Mouse (Mus musculus) left cerebral cortex, adult 8-10 months (tissue): ENCODE data around the gene Tlcd1. TPM values are rescaled to one million over a fixed set of nuclear protein-coding genes. Genes with fewer than 3 reads are reported as not detected.
"Not testable (repeated sequence)": the region's sequence is repeated elsewhere in the genome, so short reads cannot be mapped to it uniquely, and the experiment has no call there.

ENCODE experiments used
- DNase-seq, 2 experiments: peaks; one replicate each; pipeline ENCODE4 v3.0.0; 2022; ENCODE audit warnings: low spot score in 2 of 2
- total RNA-seq, 4 experiments: library from RNA; stranded (reverse); gene quantifications; 2 replicates each; pipeline ENCODE4 v1.2.4; 2022

Tlcd1 gene
- total RNA-seq = 10 to 100 TPM; 24.8 to 34.9 (median 28.4) TPM

DNA sequence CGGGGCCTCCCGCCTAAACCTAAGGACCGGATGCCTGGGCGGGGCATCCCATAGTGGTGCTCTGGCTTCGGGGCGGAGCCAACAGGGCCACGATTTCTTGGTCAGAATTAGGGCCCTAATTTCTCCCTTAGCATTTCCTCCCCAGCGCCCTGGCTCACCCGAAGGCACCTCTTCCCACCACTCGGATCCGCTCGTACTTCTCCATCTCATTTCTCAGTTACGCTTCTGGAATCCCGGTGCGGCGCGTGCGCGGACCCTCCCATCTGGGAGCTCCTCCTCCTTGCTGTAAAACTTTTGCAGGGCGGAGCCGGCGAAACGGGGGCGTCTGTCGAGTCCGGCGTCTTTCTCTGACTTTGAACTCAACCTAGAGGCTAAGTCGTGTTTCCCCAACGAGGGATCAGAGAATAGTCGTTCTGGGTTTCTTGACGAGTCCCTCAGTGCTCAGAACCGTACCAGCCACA is at the start of gene Tlcd1, which contains the start of gene Nek8:
Tlcd1 (plus strand) TSS at position 310 of the 461 bp plus-strand sequence.
Nek8 (minus strand) TSS at position 274 of the 461 bp plus-strand sequence.
- peak; percentile 65 to 77 for DNase-seq

DNA sequence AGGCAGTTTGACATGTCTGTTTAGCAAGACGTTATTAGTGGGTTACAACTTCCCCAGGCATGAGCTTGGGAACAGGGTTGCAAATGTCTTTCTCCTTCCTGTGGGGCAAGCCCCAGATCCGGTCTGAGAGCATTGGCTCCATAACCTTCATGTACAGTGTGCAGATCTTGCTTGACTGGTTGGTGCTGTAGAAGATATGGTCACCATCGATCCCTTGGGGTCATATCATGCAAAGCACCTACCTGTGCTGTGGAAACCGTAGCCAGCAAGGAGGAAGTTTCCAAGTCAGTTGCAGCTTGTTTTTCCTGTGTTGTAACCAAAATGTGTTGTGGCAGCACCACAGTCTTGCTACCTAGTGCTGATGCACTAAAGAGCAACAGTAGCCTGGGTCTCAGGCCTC is 49.8 kb upstream of the Tlcd1 start:
- DNase-seq = no peak

DNA sequence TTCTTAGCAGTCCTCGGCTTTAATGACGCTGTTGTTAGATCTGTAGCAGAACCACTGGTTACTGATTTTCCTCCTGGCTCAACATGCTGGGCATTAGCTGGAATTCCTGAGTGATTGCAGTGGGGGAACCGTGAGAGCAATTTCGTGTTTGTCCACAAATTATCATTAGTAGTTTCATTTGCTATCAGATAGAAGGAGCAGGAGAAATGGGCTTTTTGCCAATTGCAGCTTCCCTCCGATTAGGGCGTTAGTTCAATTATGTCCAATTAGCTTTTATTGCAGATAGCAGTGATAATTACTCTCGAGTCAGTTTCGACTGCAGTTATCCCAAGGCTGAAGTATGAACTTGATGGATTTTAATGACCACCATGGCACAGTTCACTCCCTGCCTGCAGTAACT is 47.1 kb upstream of the Tlcd1 start:
- DNase-seq = no peak

DNA sequence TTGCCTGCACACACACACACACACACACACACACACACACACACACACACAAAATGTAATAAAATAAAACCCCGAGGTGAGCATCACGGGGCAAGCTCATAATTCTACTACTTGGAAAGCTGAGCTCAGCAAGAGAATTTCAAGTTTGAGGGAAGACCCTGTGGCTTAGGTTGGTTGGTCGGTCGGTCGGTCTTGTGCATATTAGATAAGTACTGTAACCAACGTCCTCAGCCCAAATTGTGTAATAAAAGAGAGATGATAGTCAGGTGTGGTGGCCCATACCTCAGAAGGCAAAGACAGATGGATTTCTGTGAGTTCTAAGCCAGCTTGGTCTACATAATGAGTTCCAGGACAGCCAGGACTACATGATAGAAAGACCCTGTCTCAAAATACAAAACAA is 42.6 kb upstream of the Tlcd1 start:
- no peak for DNase-seq

DNA sequence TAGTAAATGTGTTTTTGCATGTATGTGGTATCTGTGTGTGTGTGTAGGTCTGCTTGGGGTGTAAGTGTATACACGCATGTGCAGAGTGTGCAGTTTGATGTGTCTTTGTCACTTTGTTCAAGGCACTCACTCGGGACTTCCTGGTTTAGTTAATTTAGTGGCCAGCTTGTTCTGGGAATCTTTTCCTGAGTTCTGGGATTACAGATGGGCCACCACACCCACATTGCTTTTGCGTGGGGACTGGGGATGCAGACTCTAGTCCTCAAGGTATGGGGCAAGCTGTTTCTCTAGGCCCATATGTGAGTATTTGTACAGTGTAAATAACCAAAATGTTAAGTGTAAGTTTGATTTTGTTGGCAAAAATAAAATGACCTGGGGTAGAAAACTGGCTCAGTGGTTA is 42.2 kb upstream of the Tlcd1 start:
- DNase-seq = no peak

DNA sequence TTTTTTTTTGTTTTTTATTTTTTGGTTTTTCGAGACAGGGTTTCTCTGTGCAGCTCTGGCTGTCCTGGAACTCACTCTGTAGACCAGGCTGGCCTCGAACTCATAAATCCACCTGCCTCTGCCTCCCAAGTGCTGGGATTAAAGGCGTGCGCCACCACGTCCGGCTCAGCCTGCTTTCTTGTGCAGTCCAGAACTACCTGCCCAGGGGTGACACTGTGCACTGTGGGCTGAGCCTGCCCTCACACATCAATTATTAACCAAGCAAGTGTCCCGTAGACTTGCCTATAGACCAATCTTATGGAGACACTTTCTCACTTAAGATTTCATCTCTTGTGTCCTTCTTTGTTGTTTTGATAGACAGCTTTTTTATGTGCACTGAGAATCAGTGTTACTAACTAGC is 41.2 kb upstream of the Tlcd1 start:
- DNase-seq = not testable (repeated sequence)

DNA sequence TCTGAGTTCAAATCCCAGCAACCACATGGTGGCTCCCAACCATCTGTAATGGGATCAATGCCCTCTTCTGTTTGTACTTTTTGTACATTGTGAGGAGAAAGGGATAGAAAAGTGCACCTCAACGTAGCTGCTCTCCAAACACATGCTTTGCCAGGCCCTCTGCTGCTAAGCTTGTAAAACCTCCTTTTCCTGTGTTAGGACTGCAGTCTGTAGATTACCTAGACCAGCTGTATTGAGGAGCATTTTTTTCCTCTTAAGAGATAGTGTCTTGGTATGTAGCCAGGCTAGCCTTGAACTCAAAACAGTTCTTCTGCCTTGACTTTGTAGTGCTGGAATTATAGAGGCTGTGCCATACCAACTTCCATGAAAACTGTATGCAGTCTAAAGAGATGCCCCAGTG is 40.4 kb upstream of the Tlcd1 start:
- no peak for DNase-seq

DNA sequence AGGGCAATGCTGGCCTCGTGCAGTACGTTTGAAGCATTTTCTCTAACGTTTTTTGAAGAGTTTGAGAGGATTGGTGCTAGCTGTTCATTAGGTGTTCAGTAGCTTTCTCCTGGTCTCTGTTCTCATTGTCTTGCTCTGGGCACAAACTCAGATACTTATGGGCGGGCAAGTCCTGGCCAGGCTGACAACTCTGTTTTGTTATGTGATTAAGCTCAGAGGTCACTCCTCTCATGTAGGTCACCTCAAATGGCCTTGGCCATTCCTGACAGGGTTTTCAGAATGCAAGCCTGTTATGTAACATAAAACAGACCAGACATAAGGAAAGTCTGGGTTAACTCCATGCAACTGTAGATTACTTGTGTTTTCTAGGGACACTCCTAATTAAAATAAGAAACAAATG is 38.9 kb upstream of the Tlcd1 start:
- no peak for DNase-seq

DNA sequence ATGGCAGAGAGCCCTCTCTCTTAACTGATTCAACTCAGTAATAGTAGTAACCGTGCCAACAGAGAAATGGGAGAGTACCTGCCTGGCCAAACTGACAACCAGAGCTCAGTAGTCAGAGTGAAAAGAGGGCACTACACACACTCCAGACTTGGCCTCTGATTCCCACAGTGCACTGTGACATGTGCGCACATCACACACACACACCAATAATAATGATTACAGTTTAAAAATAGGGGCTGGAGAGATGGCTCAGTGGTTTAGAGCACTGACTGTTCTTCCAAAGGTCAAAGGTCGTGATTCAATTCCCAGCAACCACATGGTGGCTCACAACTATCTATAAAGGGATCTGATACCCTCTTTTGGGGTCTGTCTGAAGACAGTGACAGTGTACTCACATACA is 38.5 kb upstream of the Tlcd1 start:
- no peak for DNase-seq

DNA sequence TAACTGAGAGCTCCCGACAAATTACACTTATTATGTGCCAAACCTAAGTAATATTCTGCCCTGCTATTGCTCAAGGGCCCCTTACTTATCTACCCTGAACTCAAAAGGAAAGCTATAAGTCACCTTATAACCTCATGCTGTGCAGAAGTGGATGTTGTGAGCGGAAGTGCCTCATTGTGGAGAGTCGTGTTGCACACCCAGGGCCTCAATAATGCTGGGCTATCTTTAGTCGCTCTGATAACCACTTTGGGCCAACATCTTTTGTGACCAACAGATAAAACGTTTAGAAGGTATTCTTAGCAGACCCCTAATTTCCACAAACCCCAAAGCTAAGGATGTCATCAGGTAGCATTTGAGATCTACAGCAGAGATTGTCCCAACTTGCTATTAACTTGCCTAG is 35.8 kb upstream of the Tlcd1 start:
- DNase-seq = no peak

DNA sequence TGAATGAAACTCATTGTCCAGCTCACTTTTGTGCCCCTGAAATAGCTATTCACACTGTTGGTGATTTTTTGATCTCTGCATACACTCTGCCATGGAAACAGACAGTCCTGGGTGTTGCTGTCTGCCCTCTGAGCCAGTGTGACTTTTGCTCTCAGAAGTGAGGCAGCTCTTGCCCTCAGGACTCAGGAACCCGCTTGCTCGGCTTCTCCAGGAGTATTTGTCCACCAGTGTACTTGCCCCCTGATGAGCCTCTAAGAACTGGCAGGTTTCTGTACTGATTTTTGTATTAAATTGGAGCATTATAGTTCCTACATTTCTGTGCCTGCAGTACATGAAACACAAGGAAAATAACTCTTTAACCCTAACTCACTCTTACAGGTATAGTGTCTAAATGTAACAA is 33.0 kb upstream of the Tlcd1 start:
- no peak for DNase-seq

DNA sequence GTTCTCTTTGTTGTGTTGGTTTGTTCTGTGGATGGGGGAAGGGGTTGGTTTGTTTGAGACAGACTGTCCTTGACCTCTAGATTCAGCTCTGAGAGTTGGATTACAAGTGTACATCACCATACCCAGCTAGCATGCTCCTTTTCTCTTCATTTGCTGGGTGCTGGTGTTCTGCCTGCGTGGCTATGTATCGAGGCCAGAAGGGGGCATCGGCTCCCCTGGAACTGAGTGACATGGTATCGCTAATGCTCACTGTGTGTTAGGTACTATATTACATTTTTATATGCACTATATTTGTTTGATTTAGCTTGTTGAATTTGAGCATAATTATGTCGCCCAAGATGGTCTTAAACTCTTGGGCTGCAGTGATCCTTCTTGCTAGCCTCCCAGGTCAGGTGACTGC is 30.3 kb upstream of the Tlcd1 start:
- no peak for DNase-seq

DNA sequence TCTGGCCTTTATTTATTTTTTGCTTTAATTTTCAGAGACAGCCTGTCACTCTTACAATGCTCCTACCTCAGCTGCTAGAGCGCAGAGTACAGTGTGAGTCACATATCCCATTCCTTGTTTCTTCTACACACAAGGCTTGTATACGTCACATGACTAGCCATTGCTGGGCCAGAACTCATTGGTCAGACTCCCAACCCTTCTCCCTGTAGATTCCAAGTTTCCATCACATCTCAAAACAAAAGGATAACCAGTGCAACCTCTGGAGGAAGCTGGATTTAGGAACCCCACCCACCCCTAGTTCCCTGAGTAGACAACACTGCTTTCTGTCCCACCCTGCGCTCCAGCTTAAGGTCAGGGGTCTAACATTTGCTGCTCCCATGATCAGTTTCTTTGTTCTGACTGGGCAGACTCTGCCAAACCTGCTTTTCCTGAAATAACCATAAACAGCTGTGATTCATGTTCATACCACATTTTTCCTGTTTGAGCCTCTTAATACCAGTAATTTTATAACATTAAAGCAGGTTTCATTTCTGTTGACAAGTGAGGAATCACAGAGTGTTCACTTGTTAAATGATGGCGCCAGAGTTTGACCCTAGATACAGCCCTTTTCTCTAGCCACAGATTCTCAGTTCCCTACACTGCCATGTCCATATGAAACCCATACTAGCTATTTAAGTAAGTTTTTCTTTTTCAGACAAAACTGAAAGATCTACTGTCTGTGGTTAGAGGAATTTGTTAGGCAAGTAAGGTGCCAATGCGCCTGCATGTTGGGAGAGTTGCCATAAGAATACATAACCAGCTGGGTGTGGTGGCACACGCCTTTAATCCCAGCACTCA is 29.6 kb upstream of the Tlcd1 start:
- no peak for DNase-seq

DNA sequence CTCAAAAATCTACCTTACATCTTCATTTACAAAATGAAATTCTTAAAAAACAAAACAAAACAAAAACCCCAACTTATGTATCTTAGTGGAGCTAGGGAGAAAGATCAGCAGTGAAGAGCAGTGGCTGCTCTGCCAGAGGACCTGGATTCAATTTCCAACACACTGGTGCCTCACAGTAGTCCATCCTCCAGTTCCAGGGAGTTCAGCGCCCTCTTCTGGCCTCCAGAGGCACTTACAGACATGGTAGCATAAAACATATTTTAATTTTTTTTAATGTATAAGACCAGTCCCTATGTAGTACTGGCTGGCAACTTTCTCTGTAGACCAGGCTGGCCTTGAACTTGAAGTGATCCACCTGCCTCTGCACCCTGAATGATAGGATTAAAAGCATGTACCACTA is 25.4 kb upstream of the Tlcd1 start:
- no peak for DNase-seq

DNA sequence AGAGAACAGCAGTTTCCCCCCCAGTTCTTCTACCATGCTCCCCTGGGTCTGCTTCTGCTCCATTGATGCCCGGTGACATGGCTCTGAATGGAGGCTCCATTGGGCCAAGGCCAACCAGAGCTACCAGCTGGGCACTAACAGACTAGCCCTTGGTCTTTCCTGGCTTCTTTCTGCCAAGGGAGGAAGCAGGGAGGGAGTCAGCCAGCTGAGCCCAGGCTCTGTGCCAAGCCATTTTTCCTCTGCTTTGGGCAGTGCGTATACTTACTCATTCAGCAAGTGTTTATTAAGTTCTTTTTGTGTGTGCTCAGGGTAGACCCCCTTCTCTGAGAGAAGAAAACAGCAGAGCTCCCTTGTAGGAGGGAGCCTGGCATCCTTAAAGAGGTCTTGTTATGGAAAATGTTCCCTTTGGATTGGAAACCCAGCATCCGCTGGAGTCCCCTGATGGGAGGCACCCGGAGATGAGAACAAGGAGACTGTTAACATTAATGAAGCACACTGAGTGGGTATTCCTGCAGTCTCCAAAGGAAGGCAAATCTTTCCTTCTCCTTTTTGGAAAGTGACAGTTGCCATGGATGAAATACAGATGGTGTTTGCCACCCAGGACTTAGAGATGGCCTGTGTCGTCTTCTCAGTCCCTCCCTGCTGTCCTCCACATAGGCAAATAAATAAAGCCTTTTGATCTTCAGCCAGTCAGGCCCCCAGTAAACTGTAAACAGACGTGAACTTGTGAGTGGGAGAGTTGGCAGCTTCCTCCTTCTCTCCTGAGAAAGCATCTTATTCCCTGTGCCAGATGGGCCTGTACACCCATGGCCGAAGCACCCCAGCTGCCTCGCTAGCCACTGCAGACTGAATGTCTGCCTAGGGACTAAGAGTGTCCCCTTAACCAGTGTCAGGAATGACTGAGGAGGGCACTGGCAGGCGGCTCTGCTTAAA is 23.9 kb upstream of the Tlcd1 start:
- peak; percentile 37 to 90 for DNase-seq

DNA sequence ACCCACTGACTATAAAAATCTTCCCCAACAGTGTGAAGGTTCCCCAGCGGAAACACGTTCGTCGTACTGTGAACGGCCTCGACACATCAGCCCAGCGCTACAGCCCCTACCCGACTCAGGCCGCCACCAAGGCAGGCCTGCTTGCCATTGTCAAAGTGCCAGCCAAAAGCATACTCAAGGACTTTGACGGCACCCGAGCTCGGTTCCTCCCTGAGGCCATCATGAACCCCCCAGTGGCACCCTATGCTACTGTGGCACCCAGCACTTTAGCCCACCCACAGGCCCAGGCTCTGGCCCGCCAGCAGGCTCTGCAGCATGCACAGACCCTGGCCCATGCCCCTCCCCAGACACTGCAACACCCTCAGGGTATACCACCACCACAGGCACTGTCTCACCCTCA is 22.7 kb upstream of the Tlcd1 start:
- no peak for DNase-seq

DNA sequence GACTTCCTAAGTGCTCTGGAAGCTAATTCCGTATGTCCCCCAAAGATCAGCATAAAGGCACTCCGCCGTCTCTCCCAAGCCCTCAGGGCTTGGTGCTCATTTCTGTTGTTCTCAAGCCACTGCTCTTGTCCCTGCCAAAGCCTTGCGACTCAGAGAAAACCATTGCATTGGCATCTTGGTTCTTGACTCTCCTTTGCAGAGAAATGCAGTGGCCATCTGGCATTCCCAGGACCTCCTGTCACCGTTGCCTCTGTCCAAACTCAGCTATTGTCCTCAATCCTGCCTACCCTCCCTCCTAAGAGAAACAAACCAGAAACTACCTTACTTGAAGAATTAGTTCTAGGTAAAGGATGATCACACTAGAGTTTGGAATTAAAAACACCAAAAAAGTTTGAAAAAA is 20.8 kb upstream of the Tlcd1 start:
- DNase-seq = no peak

DNA sequence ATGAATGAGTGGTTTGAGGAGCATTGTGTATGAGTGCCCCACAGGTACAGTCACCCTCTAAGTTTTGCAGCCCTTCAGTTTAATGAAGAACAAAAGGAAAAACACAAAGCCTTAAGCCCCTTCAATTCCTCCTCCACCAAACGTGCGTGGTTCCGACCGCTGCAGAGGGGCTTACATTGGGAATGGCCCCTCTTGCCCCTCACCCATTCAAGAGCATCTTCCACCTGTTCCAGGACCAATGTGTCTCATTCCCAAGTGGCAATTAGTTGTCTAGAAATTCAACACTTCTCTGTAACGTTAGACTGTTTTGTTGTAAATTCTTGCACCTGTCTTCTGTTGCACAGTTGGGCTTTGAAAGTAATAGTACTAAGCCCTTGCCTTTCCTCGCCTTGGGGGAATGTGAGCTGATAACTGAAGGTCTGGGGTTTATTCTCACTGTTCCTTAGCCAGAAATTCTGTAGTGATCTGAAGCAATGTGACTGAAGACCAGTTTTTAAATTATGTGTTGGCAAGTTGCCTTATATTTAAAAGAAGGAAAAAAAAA is 20.3 kb upstream of the Tlcd1 start:
- DNase-seq = no peak

DNA sequence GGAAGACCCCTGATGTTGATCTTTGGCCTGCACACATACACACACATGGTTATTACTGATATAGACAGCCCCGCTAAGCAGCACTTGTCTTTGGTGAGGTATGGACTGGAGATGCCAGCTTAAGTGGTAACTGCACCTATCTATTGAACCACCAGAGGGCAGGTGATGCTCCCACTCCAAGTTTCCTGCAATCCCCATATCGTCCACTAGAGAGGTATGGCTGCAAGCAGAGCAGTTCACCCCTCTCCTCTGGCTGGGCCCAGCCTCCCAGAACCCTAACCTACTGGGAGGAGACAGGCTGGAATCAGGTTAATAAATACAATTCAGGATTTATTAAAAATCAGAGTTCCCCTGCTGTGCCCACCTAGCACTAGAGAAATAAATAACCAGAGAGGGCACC is 17.4 kb upstream of the Tlcd1 start:
- peak in 1 of 2 experiments; percentile 73 for DNase-seq

DNA sequence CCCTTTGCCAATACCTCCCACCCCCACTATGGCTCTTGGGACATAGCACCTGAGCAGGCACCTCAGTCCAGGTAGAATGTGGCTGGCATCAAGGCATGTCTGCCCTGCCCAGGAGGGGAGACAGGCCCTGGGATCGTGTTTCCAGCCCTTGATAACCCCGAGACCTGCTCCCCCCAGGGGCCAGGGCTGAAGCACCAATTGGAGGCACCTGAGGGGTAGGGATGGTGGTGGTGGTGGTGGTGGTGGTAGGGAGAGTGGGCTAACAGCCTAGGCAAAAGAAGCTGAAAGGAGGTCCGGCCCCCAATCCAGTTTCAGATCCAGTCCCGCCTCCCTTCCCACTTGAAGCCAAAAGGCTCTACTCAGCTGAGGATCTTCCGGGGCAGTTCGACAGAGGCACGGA is 17.0 kb upstream of the Tlcd1 start:
- DNase-seq = no peak

DNA sequence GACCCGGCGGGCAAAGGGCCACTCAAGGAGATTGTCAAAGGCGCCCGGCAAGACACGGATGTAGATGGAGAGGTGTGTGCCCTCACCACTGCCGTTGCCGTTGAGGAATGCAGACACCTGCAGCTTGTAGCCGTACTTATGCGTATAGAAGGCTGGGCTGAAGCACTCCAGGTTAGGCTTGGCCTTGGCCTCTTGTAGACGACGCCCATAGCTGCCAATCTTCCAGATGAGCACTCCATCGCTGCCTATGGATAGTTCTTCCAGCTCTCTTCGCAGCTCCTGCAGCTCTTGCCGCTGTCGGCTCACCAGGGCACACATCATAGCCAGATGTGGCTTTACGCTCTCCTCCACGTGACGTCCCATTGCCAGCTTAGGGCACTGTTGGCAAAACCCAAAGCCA is 16.3 kb upstream of the Tlcd1 start:
- no peak for DNase-seq

DNA sequence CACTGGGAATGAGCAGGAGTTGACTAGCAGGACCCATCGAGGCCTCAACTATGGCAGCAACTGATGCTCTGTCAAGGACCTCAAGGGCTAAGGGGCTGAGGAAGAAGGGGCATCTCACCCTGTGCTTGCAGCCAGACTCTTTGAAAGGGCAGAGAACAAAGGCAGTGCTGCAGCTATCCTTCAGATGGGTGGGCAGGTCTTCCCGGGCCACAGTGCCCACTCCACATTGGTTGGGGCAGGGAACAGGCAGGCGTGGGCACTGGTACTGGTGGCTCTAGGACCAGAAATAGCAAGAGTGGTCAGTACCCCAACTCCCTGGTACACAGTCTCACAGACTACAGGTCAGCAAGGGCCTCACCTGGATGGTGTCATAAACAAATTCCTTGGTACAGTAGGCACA is 15.8 kb upstream of the Tlcd1 start:
- DNase-seq = no peak
